Comparison of ENCODE assay signal across 10 mouse cellular contexts in the genomic region with DNA sequence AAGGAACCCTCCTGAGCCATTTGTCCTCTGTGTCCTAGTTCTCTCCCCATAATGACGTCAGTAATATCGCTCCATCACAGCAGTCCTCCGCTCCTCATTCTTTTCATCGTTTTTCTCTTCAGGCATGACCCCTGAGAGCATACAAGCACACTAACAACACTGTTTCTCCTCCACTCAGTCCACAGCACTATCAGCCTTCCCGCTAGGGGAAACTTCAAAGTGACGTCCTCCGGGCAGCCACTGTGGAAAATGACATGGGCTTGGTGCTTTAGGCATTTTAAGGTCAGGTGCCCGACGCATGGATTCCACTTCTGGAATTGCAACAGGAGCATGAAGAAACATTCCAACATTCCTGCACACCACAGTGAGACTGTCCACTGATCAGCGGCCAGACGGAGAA. TPM values are rescaled to one million over a fixed set of nuclear protein-coding genes. Genes with fewer than 3 reads are reported as not detected.
DNase-seq lines count a peak whose midpoint lies in the region; ATAC-seq and TF ChIP-seq lines count a peak whose summit lies in the region.
"Had no signal": no experiment of that assay in that cellular context is flagged by ENCODE, and none has a peak within 500 bp of the region (broad histone marks: within the 10 kb centered on the region; RNA-seq: fewer than 3 reads in every experiment).

No protein-coding gene starts in this region.

- H3K9me3 ChIP-seq in heart, embryonic 13.5 days: no peaks in the 10 kb centered on the region
- no peaks in the 10 kb centered on the region for H3K9me3 ChIP-seq in forebrain, embryonic 13.5 days (replicated peaks)
- no peaks in the 10 kb centered on the region for H3K9me3 ChIP-seq in midbrain, embryonic 13.5 days
- H3K9me3 ChIP-seq: liver, embryonic 15.5 days had no signal

- CTCF ChIA-PET in Patski (lab: Charles Lee): interaction anchor here (1.4 to 1.5 kb wide), 2 partner anchors 15 to 145 kb away, joined by 3 to 4 read pairs; no protein-coding TSS in a partner anchor

- H3K36me3 ChIP-seq in heart, embryonic 13.5 days: no peaks in the 10 kb centered on the region
- H3K36me3 ChIP-seq in forebrain, embryonic 13.5 days (ENCODE audit: poor library complexity, severe bottlenecking): no peaks in the 10 kb centered on the region
- H3K36me3 ChIP-seq in midbrain, embryonic 13.5 days: no peaks in the 10 kb centered on the region
- H3K36me3 ChIP-seq: liver, embryonic 15.5 days had no signal

- no peak for DNase-seq in heart, postnatal 14 days
- no peak for DNase-seq in Patski (ENCODE audit: low read depth, low spot score)
- no peak for DNase-seq in natural killer cell, adult 2 months (ENCODE audit: low spot score in 2 of 2)
- no peak for DNase-seq in thymus, postnatal 0 days (ENCODE audit: low spot score)
- DNase-seq in MN1 (ENCODE audit: low spot score): no peak
- DNase-seq: kidney, postnatal 25 days had no signal

- peaks cover 16% of the 10 kb centered on the region for H3K4me1 ChIP-seq in heart, embryonic 13.5 days
- H3K4me1 ChIP-seq in forebrain, embryonic 13.5 days: peaks cover 12% of the 10 kb centered on the region
- peaks cover 16% of the 10 kb centered on the region for H3K4me1 ChIP-seq in midbrain, embryonic 13.5 days (replicated peaks)

- POLR2A ChIA-PET in Patski (lab: Charles Lee): no interaction called here

- peak overlapping the region; percentile 85 for H3K4me2 ChIP-seq in heart, embryonic 13.5 days
- peak overlapping the region; percentile 76 for H3K4me2 ChIP-seq in forebrain, embryonic 13.5 days
- peak overlapping the region; percentile 87 for H3K4me2 ChIP-seq in midbrain, embryonic 13.5 days (replicated peaks)

- TF ChIP-seq CTCF in Patski (IDR thresholded peaks at IDR 0.05): no peak

- 0 out of 2 replicates have a peak overlapping the region, but pooled peaks have one; percentile 55 for H3K9ac ChIP-seq in heart, embryonic 13.5 days
- H3K9ac ChIP-seq in forebrain, embryonic 13.5 days: no peak overlapping the region
- H3K9ac ChIP-seq in midbrain, embryonic 13.5 days (replicated peaks): no peak overlapping the region
- H3K9ac ChIP-seq: liver, embryonic 15.5 days had no signal

- in situ Hi-C loops in Patski (cut with MboI; ENCODE audit: low pct_unique_long_range_greater_than_20kb): loop anchor here (5.0 to 10.0 kb wide), 2 partner anchors 334 to 446 kb away; no protein-coding TSS in a partner anchor

- no peak overlapping the region for H3K27ac ChIP-seq in heart, embryonic 13.5 days (replicated peaks)
- H3K27ac ChIP-seq in forebrain, embryonic 13.5 days: no peak overlapping the region
- no peak overlapping the region for H3K27ac ChIP-seq in midbrain, embryonic 13.5 days
- H3K27ac ChIP-seq: liver, embryonic 15.5 days had no signal

- peaks cover 61% of the 10 kb centered on the region for H3K27me3 ChIP-seq in heart, embryonic 13.5 days (replicated peaks)
- peaks cover 16% of the 10 kb centered on the region for H3K27me3 ChIP-seq in Patski
- H3K27me3 ChIP-seq in forebrain, embryonic 13.5 days: peaks cover 52% of the 10 kb centered on the region
- peaks cover 54% of the 10 kb centered on the region for H3K27me3 ChIP-seq in midbrain, embryonic 13.5 days

- no peak for ATAC-seq in heart, embryonic 13.5 days (ENCODE audit: extremely low read depth, insufficient number of reproducible peaks, low FRiP score, low TSS enrichment)
- peak; percentile 10 for ATAC-seq in Patski
- no peak for ATAC-seq in forebrain, embryonic 13.5 days
- ATAC-seq in midbrain, embryonic 13.5 days: no peak; the same call in 1 of the 2 replicates

- 19% methylated on average over 11 of the region's 11 CpGs for WGBS in heart, embryonic 13.5 days
- WGBS in forebrain, embryonic 13.5 days: 27% methylated on average over 11 of the region's 11 CpGs
- WGBS in midbrain, embryonic 13.5 days: 29% methylated on average over 11 of the region's 11 CpGs

- H3K4me3 ChIP-seq in heart, embryonic 13.5 days: peak overlapping the region; percentile 52
- peak overlapping the region; percentile 44; the same call in 1 of the 2 replicates for H3K4me3 ChIP-seq in forebrain, embryonic 13.5 days
- peak overlapping the region; percentile 52 for H3K4me3 ChIP-seq in midbrain, embryonic 13.5 days (replicated peaks)

- intact Hi-C loops in heart, postnatal 14 days (cut with DNase I): loop anchor here (5.0 kb wide), 1 partner anchor 546 kb away; no protein-coding TSS in a partner anchor

RNA-seq across cellular contexts. Expression of a gene that starts 0.7 kb away (rescaled TPM):
- 0.04 and 0.08 TPM in 2 replicates for polyA plus RNA-seq in heart, embryonic 13.5 days (2015; fragmentation: Nextera tagmentation; extraction: Ambion mirVana)
- total RNA-seq in heart, postnatal 14 days (2021): under 1 TPM; 0.12 to 0.15 TPM
- 0.30 TPM for polyA plus RNA-seq in Patski (2021)
- polyA plus RNA-seq in forebrain, embryonic 13.5 days (2015; fragmentation: Nextera tagmentation; extraction: Ambion mirVana): 0.04 and 0.08 TPM in 2 replicates
- 0.09 and 0.12 TPM in 2 replicates for polyA plus RNA-seq in midbrain, embryonic 13.5 days (2015; fragmentation: Nextera tagmentation; extraction: Ambion mirVana)
- 2.6 and 3.1 TPM in 2 replicates for polyA plus RNA-seq in thymus, postnatal 0 days (2015; fragmentation: Nextera tagmentation; extraction: Ambion mirVana)

RNA-seq across cellular contexts. Expression of a gene that starts 28.9 kb away (rescaled TPM):
- 41.6 and 44.3 TPM in 2 replicates for polyA plus RNA-seq in heart, embryonic 13.5 days (2015; fragmentation: Nextera tagmentation; extraction: Ambion mirVana)
- total RNA-seq in heart, postnatal 14 days (2021): 10 to 100 TPM; 53.9 to 62.5 TPM
- 62.2 TPM for polyA plus RNA-seq in Patski (2021)
- polyA plus RNA-seq in forebrain, embryonic 13.5 days (2015; fragmentation: Nextera tagmentation; extraction: Ambion mirVana): 67.5 and 68.1 TPM in 2 replicates
- polyA plus RNA-seq in midbrain, embryonic 13.5 days (2015; fragmentation: Nextera tagmentation; extraction: Ambion mirVana): 68.3 and 75.8 TPM in 2 replicates
- 139 and 191 TPM in 2 replicates for polyA plus RNA-seq in thymus, postnatal 0 days (2015; fragmentation: Nextera tagmentation; extraction: Ambion mirVana)
